Mouse (Mus musculus): ENCODE measurements around the gene Hmcn1. TPM values are rescaled to one million over a fixed set of nuclear protein-coding genes. Genes with fewer than 3 reads are reported as not detected.

Hmcn1 gene
- polyA plus RNA-seq, 1 experiment from 2014 or later, result 8.1 TPM

DNA sequence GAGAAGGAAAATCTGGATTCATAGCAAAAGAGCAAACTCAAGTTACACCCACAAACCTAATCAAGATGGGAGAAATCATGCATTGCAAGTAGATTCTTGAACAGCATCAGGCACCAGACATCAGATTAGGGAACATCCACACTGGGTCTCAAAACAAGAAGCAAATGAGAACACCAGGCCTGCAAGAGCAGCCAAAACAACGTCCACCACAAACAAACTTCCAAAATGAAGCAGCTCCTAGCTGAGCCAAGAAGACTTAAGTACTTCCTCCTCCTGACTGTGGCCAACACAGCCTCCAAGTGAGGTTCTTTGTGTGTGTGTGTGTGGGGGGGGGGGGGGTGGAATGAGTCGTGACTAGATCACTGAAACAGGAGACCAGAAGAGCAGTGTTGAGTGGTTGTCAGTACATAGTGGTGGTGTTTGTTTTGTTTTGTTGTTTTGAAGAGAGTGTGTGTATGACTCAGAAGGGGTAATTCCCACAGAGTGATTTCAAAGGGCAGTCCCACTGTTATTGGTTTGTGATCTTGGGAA is 232.4 kb downstream of the Hmcn1 start:
- no peaks in the 10 kb centered on the region for H3K27me3 ChIP-seq
- no peaks in the 10 kb centered on the region for H3K4me1 ChIP-seq
- H3K36me3 ChIP-seq (replicated peaks), result no peaks in the 10 kb centered on the region
- no peak overlapping the region for H3K9ac ChIP-seq
- 44% methylated on average over 2 of the region's 2 CpGs for WGBS
- no peak overlapping the region for H3K27ac ChIP-seq
- no peaks in the 10 kb centered on the region for H3K9me3 ChIP-seq
- no peak overlapping the region for H3K4me3 ChIP-seq (replicated peaks)
- H3K4me2 ChIP-seq, result no peak overlapping the region
- ATAC-seq (ENCODE audit: low FRiP score), result no peak

DNA sequence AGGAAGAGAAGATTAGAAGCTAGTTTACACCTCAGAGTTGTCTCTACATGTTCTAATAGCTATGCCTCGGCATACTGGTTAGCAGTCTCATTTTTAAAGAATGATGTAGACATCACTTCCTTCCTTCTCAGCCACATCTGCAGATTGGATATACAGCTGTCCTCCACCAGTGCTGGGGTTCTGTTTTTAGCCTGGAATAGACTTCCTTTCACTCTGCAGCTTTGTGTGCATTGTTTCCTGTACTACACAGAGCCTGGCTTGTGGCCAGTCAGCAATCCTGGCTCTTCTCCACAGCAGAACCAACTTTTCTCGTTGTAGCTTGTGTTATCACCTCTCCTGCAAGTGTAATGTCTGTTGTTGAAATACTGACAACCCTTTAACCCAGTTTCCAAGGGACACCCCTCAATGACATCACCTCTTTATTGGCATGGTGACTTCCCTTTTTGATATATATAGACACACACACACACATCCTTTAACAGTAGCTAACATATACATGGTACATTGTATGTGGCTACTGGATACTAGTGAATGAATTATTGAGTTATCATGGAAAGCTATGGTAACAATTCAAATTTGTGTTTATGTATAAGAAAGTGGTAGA is 233.7 kb downstream of the Hmcn1 start:
- H3K4me2 ChIP-seq, result no peak overlapping the region
- H3K27ac ChIP-seq, result no peak overlapping the region
- no peak overlapping the region for H3K9ac ChIP-seq
- no peaks in the 10 kb centered on the region for H3K36me3 ChIP-seq (replicated peaks)
- H3K4me1 ChIP-seq, result no peaks in the 10 kb centered on the region
- H3K4me3 ChIP-seq (replicated peaks), result no peak overlapping the region
- 78% methylated on average over 2 of the region's 2 CpGs for WGBS
- H3K9me3 ChIP-seq, result no peaks in the 10 kb centered on the region
- ATAC-seq (ENCODE audit: low FRiP score), result no peak
- no peaks in the 10 kb centered on the region for H3K27me3 ChIP-seq

DNA sequence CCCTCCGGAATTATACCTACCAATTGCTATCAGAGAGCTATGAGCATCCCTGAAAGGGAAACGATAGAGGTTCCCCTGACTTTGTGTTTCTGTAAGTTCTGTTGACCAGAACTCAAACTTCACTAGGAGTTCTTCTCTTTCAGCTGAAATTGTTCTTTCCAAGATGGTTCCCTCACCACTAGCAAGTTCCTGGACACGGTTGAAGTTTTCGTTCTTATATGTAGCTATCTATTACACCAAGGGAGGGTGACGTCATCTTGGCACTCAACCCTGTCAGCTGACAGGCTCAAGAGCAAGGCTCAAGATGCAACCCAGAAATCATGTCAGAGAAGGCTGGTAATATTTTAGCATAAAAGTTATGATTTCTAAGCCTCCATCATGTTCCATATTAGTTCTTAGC is 239.3 kb downstream of the Hmcn1 start:
- Histone ChIP-seq H3K9ac (no peak overlapping the region), H3K36me3 (replicated peaks) (no peaks in the 10 kb centered on the region), H3K4me2 (no peak overlapping the region), H3K4me1 (no peaks in the 10 kb centered on the region), H3K4me3 (replicated peaks) (no peak overlapping the region), H3K27me3 (no peaks in the 10 kb centered on the region), H3K9me3 (no peaks in the 10 kb centered on the region), H3K27ac (no peak overlapping the region)
- 93% methylated on average over 5 of the region's 5 CpGs for WGBS
- ATAC-seq (ENCODE audit: low FRiP score), result no peak

DNA sequence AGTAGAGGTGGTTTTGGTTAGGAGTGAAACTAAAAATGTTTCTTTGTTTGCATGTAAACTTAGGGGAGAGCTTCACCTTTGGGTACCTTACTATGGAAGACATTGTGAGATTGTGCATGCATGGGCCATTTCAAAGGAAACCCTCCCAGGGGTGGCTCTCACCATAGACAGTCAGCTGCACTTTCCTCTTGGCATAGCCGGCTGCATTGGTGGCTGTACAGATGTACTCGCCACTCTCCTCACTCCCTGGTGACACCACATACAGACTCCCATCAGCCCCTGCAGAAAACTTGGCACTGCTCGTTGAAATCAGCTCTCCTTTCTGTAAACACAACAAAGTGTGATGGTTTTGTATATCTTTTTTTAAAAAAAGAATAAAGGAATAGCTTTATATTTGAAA is 244.5 kb downstream of the Hmcn1 start:
- Histone ChIP-seq H3K4me2 (no peak overlapping the region), H3K27me3 (no peaks in the 10 kb centered on the region), H3K36me3 (replicated peaks) (no peaks in the 10 kb centered on the region), H3K9me3 (no peaks in the 10 kb centered on the region), H3K9ac (no peak overlapping the region), H3K4me1 (no peaks in the 10 kb centered on the region), H3K27ac (no peak overlapping the region), H3K4me3 (replicated peaks) (no peak overlapping the region)
- 82% methylated on average over 3 of the region's 3 CpGs for WGBS
- ATAC-seq (ENCODE audit: low FRiP score), result no peak

DNA sequence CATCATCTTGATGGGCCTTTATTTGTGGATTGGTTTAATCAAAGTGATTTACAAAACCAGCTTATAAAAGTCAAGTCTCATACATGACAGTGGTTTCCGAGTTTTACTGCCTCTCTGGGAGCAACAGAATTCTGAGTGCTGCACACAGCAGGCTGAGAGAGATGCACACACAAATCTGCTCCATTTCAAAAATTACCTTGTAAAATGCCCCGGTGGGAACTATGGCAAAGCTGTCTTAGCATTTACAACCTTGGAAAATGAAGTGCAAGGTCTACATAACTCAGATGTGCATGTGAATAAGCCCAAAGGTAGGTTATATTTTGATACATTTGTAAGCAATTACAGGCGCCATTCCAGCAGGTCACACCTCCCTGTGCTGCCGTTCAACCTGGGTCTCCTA is 245.5 kb downstream of the Hmcn1 start:
- no peak for ATAC-seq (ENCODE audit: low FRiP score)
- 84% methylated on average over 4 of the region's 4 CpGs for WGBS
- no peak overlapping the region for H3K4me2 ChIP-seq
- no peaks in the 10 kb centered on the region for H3K9me3 ChIP-seq
- no peak overlapping the region for H3K4me3 ChIP-seq (replicated peaks)
- no peak overlapping the region for H3K27ac ChIP-seq
- H3K27me3 ChIP-seq, result no peaks in the 10 kb centered on the region
- H3K36me3 ChIP-seq (replicated peaks), result no peaks in the 10 kb centered on the region
- no peak overlapping the region for H3K9ac ChIP-seq
- H3K4me1 ChIP-seq, result no peaks in the 10 kb centered on the region

DNA sequence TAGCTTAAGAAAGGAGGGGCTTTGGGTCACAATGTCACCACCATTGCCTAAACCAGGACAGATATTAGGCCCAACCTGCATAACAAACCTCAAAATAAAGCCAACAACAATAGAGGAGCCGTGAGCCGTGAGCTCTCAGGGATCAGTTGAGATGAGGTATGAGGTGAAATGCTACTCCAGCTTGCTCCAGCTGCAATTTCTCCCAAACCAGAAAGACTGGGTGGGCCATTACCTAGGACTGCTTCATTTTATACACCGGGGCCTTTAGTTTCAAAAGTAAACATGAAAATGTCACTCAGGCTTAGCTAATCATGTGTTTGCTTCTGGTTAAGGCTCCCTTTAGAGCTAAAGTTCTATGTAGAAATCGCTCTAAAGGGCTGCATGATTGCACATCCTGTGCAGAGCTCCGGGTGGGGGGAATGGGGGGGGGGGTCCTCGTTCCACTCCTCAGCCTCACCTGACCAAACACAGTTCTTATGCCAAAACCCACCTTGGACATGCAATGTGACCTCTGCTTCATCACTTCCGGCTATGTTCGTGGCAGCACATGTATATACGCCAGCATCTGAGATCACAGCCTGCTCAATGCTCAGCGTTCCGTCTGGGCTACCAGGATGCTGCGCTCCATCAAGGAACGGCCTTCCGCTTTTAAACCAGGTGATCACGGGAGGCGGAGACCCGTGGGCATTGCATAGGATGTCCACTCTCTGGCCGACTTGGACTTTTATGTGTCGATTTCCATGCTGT is 250.0 kb downstream of the Hmcn1 start:
- Histone ChIP-seq H3K9ac (no peak overlapping the region), H3K4me2 (no peak overlapping the region), H3K4me3 (replicated peaks) (no peak overlapping the region), H3K36me3 (replicated peaks) (no peaks in the 10 kb centered on the region), H3K27ac (no peak overlapping the region), H3K9me3 (no peaks in the 10 kb centered on the region), H3K4me1 (no peaks in the 10 kb centered on the region), H3K27me3 (no peaks in the 10 kb centered on the region)
- ATAC-seq (ENCODE audit: low FRiP score), result 0 out of 2 replicates have a peak, but pooled peaks have one; percentile 23
- 79% methylated on average over 19 of the region's 19 CpGs for WGBS

DNA sequence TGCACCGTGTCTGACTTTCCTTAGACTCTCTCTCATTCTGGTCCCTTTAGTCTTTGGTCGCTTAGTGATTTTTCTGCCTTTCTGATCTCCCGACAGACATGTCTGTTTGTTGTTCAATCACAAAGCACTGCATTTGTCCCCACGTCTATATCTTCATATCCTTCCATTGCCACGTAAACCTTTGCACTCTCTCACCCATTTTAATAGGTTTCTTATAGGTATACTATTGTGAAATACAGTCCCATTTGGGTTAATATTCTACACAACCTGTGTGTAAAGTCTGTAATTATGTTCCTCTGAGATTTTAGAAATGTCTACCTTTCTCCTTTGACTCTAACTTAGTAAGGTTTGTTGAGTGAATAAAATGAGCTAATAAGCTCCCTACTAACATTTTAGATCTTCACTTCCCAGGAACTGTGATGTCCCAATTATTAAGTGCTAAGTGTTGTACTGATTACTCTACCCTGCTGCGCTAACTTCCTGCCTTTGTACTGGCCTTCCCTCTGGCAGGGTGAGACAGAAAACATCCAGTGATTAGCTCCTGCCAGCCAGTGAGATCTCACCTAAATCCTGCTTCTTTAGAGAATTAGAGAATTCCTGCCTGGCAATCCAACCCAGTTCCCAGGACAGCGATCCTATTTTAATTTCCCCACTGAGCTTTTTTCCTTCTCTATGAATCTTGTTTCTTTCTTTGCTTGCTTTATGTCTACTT is 250.7 kb downstream of the Hmcn1 start:
- Histone ChIP-seq H3K4me3 (replicated peaks) (no peak overlapping the region), H3K27me3 (no peaks in the 10 kb centered on the region), H3K36me3 (replicated peaks) (no peaks in the 10 kb centered on the region), H3K9me3 (no peaks in the 10 kb centered on the region), H3K4me1 (no peaks in the 10 kb centered on the region), H3K9ac (no peak overlapping the region), H3K27ac (no peak overlapping the region), H3K4me2 (no peak overlapping the region)
- 69% methylated on average over 7 of the region's 7 CpGs for WGBS
- ATAC-seq (ENCODE audit: low FRiP score), result no peak

DNA sequence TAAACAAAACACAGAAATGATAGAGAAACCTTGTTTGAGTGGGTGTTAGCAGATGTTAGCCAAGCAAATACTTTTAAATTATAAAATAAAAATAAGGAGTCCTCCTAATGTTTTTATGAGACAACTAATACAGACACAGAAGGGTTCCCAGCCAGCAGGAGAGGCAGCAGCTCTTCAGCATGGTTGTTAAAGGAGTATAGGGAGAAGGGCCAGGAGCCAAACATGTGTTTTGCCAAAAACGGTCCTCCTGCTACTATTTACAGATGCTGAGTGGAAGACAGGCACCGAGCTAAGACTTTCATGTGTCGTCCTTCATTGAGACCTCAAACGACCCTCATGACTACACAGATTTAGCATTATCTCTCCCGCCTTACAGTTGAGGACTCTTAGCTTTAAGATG is 281.8 kb downstream of the Hmcn1 start:
- Histone ChIP-seq H3K9ac (no peak overlapping the region), H3K4me3 (replicated peaks) (no peak overlapping the region), H3K9me3 (no peaks in the 10 kb centered on the region), H3K36me3 (replicated peaks) (no peaks in the 10 kb centered on the region), H3K27ac (no peak overlapping the region), H3K4me1 (no peaks in the 10 kb centered on the region), H3K4me2 (no peak overlapping the region), H3K27me3 (no peaks in the 10 kb centered on the region)
- WGBS, result 82% methylated on average over 5 of the region's 5 CpGs
- no peak for ATAC-seq (ENCODE audit: low FRiP score)

DNA sequence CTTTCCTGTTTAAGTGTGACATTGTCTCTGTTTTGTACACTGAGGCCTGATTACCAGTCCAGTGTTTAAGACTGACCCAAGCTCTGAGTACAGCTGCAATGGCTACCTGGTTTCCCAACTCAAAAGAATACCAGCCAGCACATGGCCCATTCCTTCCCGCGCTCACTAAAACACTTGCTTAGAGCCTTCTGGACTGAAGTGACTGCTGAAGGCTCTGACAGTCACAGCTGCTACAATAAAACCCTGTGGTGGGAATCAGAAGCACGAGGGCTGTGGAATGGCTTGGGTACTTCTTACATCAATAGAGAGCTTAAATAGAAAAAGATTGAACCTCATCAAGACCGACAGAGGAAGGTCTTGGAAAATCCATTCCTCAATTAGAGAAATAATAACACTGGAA is 286.7 kb downstream of the Hmcn1 start:
- Histone ChIP-seq H3K36me3 (replicated peaks) (no peaks in the 10 kb centered on the region), H3K4me3 (replicated peaks) (no peak overlapping the region), H3K9ac (no peak overlapping the region), H3K4me1 (no peaks in the 10 kb centered on the region), H3K4me2 (no peak overlapping the region), H3K27me3 (no peaks in the 10 kb centered on the region), H3K27ac (no peak overlapping the region), H3K9me3 (no peaks in the 10 kb centered on the region)
- no peak for ATAC-seq (ENCODE audit: low FRiP score)
- WGBS, result 86% methylated on average over 4 of the region's 4 CpGs

DNA sequence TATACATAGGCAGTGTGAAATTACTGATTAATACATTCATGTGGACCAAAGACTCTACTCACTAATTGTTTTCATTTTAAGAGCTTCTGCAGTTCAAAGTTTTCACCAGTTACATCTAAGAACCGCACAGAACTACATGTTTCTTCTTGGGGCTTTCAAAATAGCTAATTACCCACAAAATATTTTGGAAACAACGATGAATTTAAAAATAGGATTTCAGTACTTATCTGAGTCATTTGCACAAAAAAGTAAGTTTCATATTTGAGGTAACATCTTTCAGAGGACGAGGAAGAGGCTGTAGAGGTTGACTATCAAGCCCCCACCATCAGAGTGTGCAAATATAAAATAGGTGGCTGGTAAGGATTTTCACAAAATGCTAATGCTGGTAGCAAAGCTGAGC is 295.5 kb downstream of the Hmcn1 start:
- Histone ChIP-seq H3K9me3 (no peaks in the 10 kb centered on the region), H3K27ac (no peak overlapping the region)
- no peak for ATAC-seq (ENCODE audit: low FRiP score)

DNA sequence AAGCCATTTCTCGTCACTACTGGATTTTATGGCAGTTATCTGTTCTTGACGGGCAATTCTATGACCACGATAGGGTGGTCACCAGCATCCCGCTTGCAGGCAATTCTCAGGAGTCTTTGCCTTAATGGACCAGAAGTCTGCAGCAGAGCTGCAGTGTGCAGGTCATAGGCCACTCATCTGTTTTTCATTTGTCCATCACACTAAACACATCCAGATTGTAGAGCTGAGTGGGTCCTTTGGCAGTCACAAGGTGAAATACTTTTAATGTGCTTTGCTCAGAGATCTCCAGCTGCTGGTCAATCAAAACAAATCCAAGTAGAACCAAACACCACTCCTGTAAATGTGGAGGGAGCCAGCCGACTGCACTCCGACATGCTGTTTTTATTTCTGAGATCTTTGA is 311.2 kb downstream of the Hmcn1 start:
- Histone ChIP-seq H3K27ac (no peak overlapping the region), H3K4me3 (replicated peaks) (no peak overlapping the region), H3K9ac (no peak overlapping the region), H3K36me3 (replicated peaks) (no peaks in the 10 kb centered on the region), H3K27me3 (no peaks in the 10 kb centered on the region), H3K4me2 (no peak overlapping the region), H3K9me3 (no peaks in the 10 kb centered on the region), H3K4me1 (no peaks in the 10 kb centered on the region)
- WGBS, result 92% methylated on average over 6 of the region's 6 CpGs
- ATAC-seq (ENCODE audit: low FRiP score), result no peak

More for the DNA sequence above, 295.5 kb downstream of the Hmcn1 start:
- Histone ChIP-seq H3K36me3 (replicated peaks) (no peaks in the 10 kb centered on the region), H3K4me2 (no peak overlapping the region), H3K9ac (no peak overlapping the region), H3K27me3 (no peaks in the 10 kb centered on the region), H3K4me1 (no peaks in the 10 kb centered on the region), H3K4me3 (replicated peaks) (no peak overlapping the region)
- 89% methylated on average over 3 of the region's 3 CpGs for WGBS

DNA sequence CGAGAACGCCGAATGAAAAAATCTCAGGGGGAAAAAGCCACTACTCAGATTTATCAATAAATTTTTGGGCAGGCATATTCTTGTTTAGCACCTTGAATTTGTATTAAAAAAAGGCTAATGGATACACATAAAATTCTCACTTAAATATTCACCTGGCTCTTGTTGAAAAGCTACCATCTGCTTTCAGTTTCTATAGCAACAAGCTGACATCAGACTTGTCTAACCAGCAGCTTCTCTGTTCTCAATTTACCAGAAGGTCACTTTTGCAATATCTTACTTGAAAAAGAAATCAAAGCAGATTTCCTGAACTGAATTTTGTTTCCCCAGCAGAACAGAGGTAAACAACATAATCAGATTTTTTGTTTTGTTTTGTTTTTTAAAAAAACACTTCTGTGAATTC is 311.8 kb downstream of the Hmcn1 start:
- Histone ChIP-seq H3K4me3 (replicated peaks) (no peak overlapping the region), H3K9me3 (no peaks in the 10 kb centered on the region), H3K27ac (no peak overlapping the region), H3K9ac (no peak overlapping the region), H3K36me3 (replicated peaks) (no peaks in the 10 kb centered on the region), H3K4me2 (no peak overlapping the region), H3K27me3 (no peaks in the 10 kb centered on the region), H3K4me1 (no peaks in the 10 kb centered on the region)
- WGBS, result 90% methylated on average over 3 of the region's 3 CpGs
- no peak for ATAC-seq (ENCODE audit: low FRiP score)

Data from forebrain, embryonic 12.5 days (tissue).